8 mouse cellular contexts compared by ENCODE assay signal in genomic region chr15:83223208-83223962, GRCm38 (mm10). TPM values are rescaled to one million over a fixed set of nuclear protein-coding genes. Genes with fewer than 3 reads are reported as not detected.
DNase-seq lines count a peak whose midpoint lies in the region; ATAC-seq and TF ChIP-seq lines count a peak whose summit lies in the region.

No protein-coding gene starts in this region.

- TF ChIP-seq CTCF in testis, adult 2 months (IDR thresholded peaks at IDR 0.05; ENCODE audit: control insufficient read depth, insufficient read depth, insufficient replicate concordance, low read depth, low read length): no peak

- no peaks in the 10 kb centered on the region for H3K27me3 ChIP-seq in forebrain, embryonic 11.5 days (ENCODE audit: control insufficient read depth, insufficient read depth, low read length)
- no peaks in the 10 kb centered on the region for H3K27me3 ChIP-seq in forebrain, embryonic 16.5 days (replicated peaks; ENCODE audit: control insufficient read depth, insufficient read depth, low read length)
- H3K27me3 ChIP-seq in embryonic facial prominence, embryonic 13.5 days: no peaks in the 10 kb centered on the region
- no peaks in the 10 kb centered on the region for H3K27me3 ChIP-seq in heart, embryonic 16.5 days (ENCODE audit: control insufficient read depth, insufficient read depth, low read length)
- H3K27me3 ChIP-seq in testis, adult 2 months (ENCODE audit: control insufficient read depth, insufficient read depth, low read length): no peaks in the 10 kb centered on the region

- peak; percentile 46; the same call in 1 of the 2 replicates for ATAC-seq in forebrain, embryonic 11.5 days (replicated peaks; ENCODE audit: low FRiP score)
- no peak for ATAC-seq in forebrain, embryonic 16.5 days
- ATAC-seq in embryonic facial prominence, embryonic 13.5 days (ENCODE audit: insufficient number of reproducible peaks, insufficient read depth, low FRiP score, low TSS enrichment, low read depth): peak; percentile 83
- peak; percentile 74 for ATAC-seq in heart, embryonic 16.5 days (replicated peaks; ENCODE audit: extremely low read depth, insufficient read depth, low FRiP score)

- H3K9ac ChIP-seq in forebrain, embryonic 11.5 days (ENCODE audit: low read length): no peak overlapping the region; the same call in 1 of the 2 replicates
- no peak overlapping the region for H3K9ac ChIP-seq in forebrain, embryonic 16.5 days (replicated peaks; ENCODE audit: low read depth, low read length)
- 0 out of 2 replicates have a peak overlapping the region, but pooled peaks have one; percentile 32 for H3K9ac ChIP-seq in embryonic facial prominence, embryonic 13.5 days
- H3K9ac ChIP-seq in heart, embryonic 16.5 days (ENCODE audit: low read length): peak overlapping the region; percentile 49; the same call in 1 of the 2 replicates

- H3K4me2 ChIP-seq in forebrain, embryonic 11.5 days (ENCODE audit: low read depth, low read length, severe bottlenecking): no peak overlapping the region
- no peak overlapping the region for H3K4me2 ChIP-seq in forebrain, embryonic 16.5 days (ENCODE audit: low read length)
- peak overlapping the region; percentile 43 for H3K4me2 ChIP-seq in embryonic facial prominence, embryonic 13.5 days
- no peak overlapping the region for H3K4me2 ChIP-seq in heart, embryonic 16.5 days (ENCODE audit: low read depth, low read length)

- peak; percentile 71 for DNase-seq in forebrain, embryonic 11.5 days (ENCODE audit: low spot score)
- DNase-seq in kidney, postnatal 14 days: peak; percentile 83
- DNase-seq in T-cell, adult 2 months (ENCODE audit: low spot score): no peak

- TF ChIP-seq POLR2A in testis, adult 2 months (IDR thresholded peaks at IDR 0.05; ENCODE audit: control insufficient read depth, low read depth, low read length): no peak

- 53% methylated on average over 11 of the region's 11 CpGs for WGBS in forebrain, embryonic 11.5 days
- WGBS in forebrain, embryonic 16.5 days: 49% methylated on average over 11 of the region's 11 CpGs
- 36% methylated on average over 11 of the region's 11 CpGs for WGBS in embryonic facial prominence, embryonic 13.5 days
- 40% methylated on average over 11 of the region's 11 CpGs for WGBS in heart, embryonic 16.5 days
- WGBS in macrophage (ENCODE audit: missing documents): 60% methylated on average over 11 of the region's 11 CpGs

- no peak overlapping the region for H3K4me3 ChIP-seq in forebrain, embryonic 11.5 days (ENCODE audit: low read depth, low read length)
- no peak overlapping the region for H3K4me3 ChIP-seq in forebrain, embryonic 16.5 days (replicated peaks; ENCODE audit: low read length)
- H3K4me3 ChIP-seq in embryonic facial prominence, embryonic 13.5 days: no peak overlapping the region
- H3K4me3 ChIP-seq in heart, embryonic 16.5 days (ENCODE audit: low read length): no peak overlapping the region
- H3K4me3 ChIP-seq in macrophage (ENCODE audit: inconsistent target): no peak overlapping the region
- no peak overlapping the region for H3K4me3 ChIP-seq in testis, adult 2 months (ENCODE audit: control insufficient read depth, low read depth, low read length)

- H3K9me3 ChIP-seq in forebrain, embryonic 11.5 days (ENCODE audit: control insufficient read depth, low read length): no peaks in the 10 kb centered on the region
- no peaks in the 10 kb centered on the region for H3K9me3 ChIP-seq in forebrain, embryonic 16.5 days (ENCODE audit: control insufficient read depth, low read length)
- H3K9me3 ChIP-seq in embryonic facial prominence, embryonic 13.5 days: 0 out of 2 replicates have a peak, but pooled peaks cover 3% of the 10 kb centered on the region
- H3K9me3 ChIP-seq in heart, embryonic 16.5 days (replicated peaks; ENCODE audit: control insufficient read depth, low read length): peaks cover 3% of the 10 kb centered on the region; the same call in 1 of the 2 replicates

- peaks cover 2% of the 10 kb centered on the region; the same call in 1 of the 2 replicates for H3K4me1 ChIP-seq in forebrain, embryonic 11.5 days (replicated peaks; ENCODE audit: control insufficient read depth, insufficient read depth, low read length)
- H3K4me1 ChIP-seq in forebrain, embryonic 16.5 days (replicated peaks; ENCODE audit: control insufficient read depth, insufficient read depth, low read length): peaks cover 4% of the 10 kb centered on the region; the same call in 1 of the 2 replicates
- H3K4me1 ChIP-seq in embryonic facial prominence, embryonic 13.5 days: peaks cover 28% of the 10 kb centered on the region
- H3K4me1 ChIP-seq in heart, embryonic 16.5 days (ENCODE audit: control insufficient read depth, insufficient read depth, low read length): peaks cover 22% of the 10 kb centered on the region
- peaks cover 2% of the 10 kb centered on the region for H3K4me1 ChIP-seq in testis, adult 2 months (ENCODE audit: control insufficient read depth, insufficient read depth, low read length)

- no peaks in the 10 kb centered on the region for H3K36me3 ChIP-seq in forebrain, embryonic 11.5 days (ENCODE audit: control insufficient read depth, insufficient read depth, low read length)
- H3K36me3 ChIP-seq in forebrain, embryonic 16.5 days (ENCODE audit: control insufficient read depth, insufficient read depth): no peaks in the 10 kb centered on the region
- H3K36me3 ChIP-seq in embryonic facial prominence, embryonic 13.5 days: no peaks in the 10 kb centered on the region
- no peaks in the 10 kb centered on the region for H3K36me3 ChIP-seq in heart, embryonic 16.5 days (ENCODE audit: control insufficient read depth, insufficient read depth)
- H3K36me3 ChIP-seq in macrophage (ENCODE audit: inconsistent target): no peaks in the 10 kb centered on the region
- H3K36me3 ChIP-seq in testis, adult 2 months (ENCODE audit: control insufficient read depth, insufficient read depth, low read length): no peaks in the 10 kb centered on the region

- no peak overlapping the region for H3K27ac ChIP-seq in forebrain, embryonic 11.5 days (ENCODE audit: low read depth, low read length)
- no peak overlapping the region for H3K27ac ChIP-seq in forebrain, embryonic 16.5 days (ENCODE audit: low read length)
- peak overlapping the region; percentile 93 for H3K27ac ChIP-seq in embryonic facial prominence, embryonic 13.5 days
- peak overlapping the region; percentile 82 for H3K27ac ChIP-seq in heart, embryonic 16.5 days (ENCODE audit: low read length)
- H3K27ac ChIP-seq in macrophage: peak overlapping the region; percentile 81
- H3K27ac ChIP-seq in testis, adult 2 months (ENCODE audit: control insufficient read depth, insufficient read depth, low read depth, low read length): peak overlapping the region; percentile 54

- no peaks in the 10 kb centered on the region for H3K79me2 ChIP-seq in macrophage (ENCODE audit: inconsistent target)

RNA-seq across cellular contexts. Expression of gene A4galt, which starts 28.2 kb away (rescaled TPM):
- polyA plus RNA-seq in forebrain, embryonic 11.5 days (2014; fragmentation: Nextera tagmentation; extraction: Ambion mirVana): 1.1 and 1.7 TPM in 2 replicates
- polyA plus RNA-seq in forebrain, embryonic 16.5 days (2015; fragmentation: Nextera tagmentation; extraction: Ambion mirVana): 2.4 and 2.8 TPM in 2 replicates
- 0.53 and 2.2 TPM in 2 replicates for polyA plus RNA-seq in embryonic facial prominence, embryonic 13.5 days (2015; fragmentation: Nextera tagmentation; extraction: Ambion mirVana)
- 1.3 TPM in 2 replicates for polyA plus RNA-seq in heart, embryonic 16.5 days (2015; fragmentation: Nextera tagmentation; extraction: Ambion mirVana)
- total RNA-seq in macrophage (2018; cell fraction: chromatin; rRNA removed): 1 to 10 TPM in 4 of 26 experiments, under 1 TPM in 3, not detected in 19; 0.29 to 1.3 (median 1.1) TPM
- total RNA-seq in macrophage (2018; cell fraction: cytosol; rRNA removed): 1 to 10 TPM in 6 of 26 experiments, under 1 TPM in 19, not detected in 1; 0.17 to 1.6 (median 0.53) TPM
- total RNA-seq in macrophage (2018; cell fraction: nucleus; rRNA removed): 1 to 10 TPM in 4 of 26 experiments, under 1 TPM in 16, not detected in 6; 0.23 to 2.7 (median 0.49) TPM
- polyA plus RNA-seq in macrophage (2018): 0.38 to 1.5 TPM (median 1.2 TPM) in 3 replicates
- polyA plus RNA-seq in testis, adult 2 months (2012; rRNA removed): 2.3 and 3.0 TPM in 2 replicates

RNA-seq across cellular contexts. Expression of gene Cyb5r3, which starts 51.0 kb away (rescaled TPM):
- 161 and 181 TPM in 2 replicates for polyA plus RNA-seq in forebrain, embryonic 11.5 days (2014; fragmentation: Nextera tagmentation; extraction: Ambion mirVana)
- polyA plus RNA-seq in forebrain, embryonic 16.5 days (2015; fragmentation: Nextera tagmentation; extraction: Ambion mirVana): 92.1 and 112 TPM in 2 replicates
- 116 and 118 TPM in 2 replicates for polyA plus RNA-seq in embryonic facial prominence, embryonic 13.5 days (2015; fragmentation: Nextera tagmentation; extraction: Ambion mirVana)
- 146 and 155 TPM in 2 replicates for polyA plus RNA-seq in heart, embryonic 16.5 days (2015; fragmentation: Nextera tagmentation; extraction: Ambion mirVana)
- 10 to 100 TPM; 12.0 to 63.5 (median 25.2) TPM for total RNA-seq in macrophage (2018; cell fraction: chromatin; rRNA removed)
- total RNA-seq in macrophage (2018; cell fraction: cytosol; rRNA removed): 100 to 1,000 TPM in 21 of 26 experiments, 10 to 100 TPM in 5; 77.6 to 133 (median 112) TPM
- 10 to 100 TPM; 19.6 to 67.0 (median 35.6) TPM for total RNA-seq in macrophage (2018; cell fraction: nucleus; rRNA removed)
- polyA plus RNA-seq in macrophage (2018): 102 to 248 TPM (median 154 TPM) in 3 replicates
- polyA plus RNA-seq in testis, adult 2 months (2012; rRNA removed): 53.1 and 64.0 TPM in 2 replicates

Comparison
In these comparisons a context has a peak if more than half of its experiments do, and no peak if none do; other contexts are left out.
1. H3K27ac ChIP-seq: peak in embryonic facial prominence, embryonic 13.5 days (single experiment), heart, embryonic 16.5 days (single experiment), macrophage (single experiment) and testis, adult 2 months (single experiment); none in forebrain, embryonic 11.5 days (single experiment) and forebrain, embryonic 16.5 days (single experiment).
2. H3K9ac ChIP-seq: peak in embryonic facial prominence, embryonic 13.5 days (single experiment) and heart, embryonic 16.5 days (single experiment); none in forebrain, embryonic 11.5 days (single experiment) and forebrain, embryonic 16.5 days (single experiment).